Mouse (Mus musculus): ENCODE measurements around the gene Sgk1.

DNA sequence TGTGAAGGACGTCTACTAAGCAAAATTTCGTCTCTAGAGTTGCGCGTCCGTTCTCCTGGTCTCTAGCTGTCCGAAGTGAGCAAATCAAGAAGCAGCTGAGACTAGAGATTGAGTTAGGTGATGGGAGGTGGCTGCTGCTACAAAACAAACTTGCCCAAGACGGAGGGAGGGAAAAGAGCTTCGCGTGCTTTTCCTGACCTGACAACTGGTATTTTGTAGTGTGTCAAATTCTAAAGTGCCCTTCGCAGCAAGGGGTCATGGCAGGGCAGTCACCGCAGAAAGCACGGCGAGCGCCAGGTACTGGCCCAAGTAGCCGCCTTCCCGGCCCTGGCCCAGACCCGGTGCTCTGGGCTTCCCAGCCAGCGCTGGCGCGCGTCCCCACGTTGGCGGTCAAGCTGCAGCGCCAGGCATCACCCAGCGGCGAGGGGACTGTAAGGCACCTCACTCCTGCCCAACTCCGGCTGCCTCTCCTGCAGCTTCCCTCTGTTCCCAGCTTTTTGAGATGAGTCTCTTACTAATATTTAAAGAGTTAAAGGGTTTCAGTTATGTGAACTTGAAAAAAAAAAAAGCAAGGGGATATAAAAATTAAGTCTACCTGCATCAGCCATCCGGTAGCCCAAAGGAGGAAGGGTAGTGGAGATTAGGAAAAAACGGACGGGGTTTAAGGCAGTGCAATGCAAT lies 111.0 kb downstream of the Sgk1 start:
- TF ChIP-seq CTCF (IDR thresholded peaks at IDR 0.05; ENCODE audit: low read depth, low read length) (no peak), GATA1 (IDR thresholded peaks at IDR 0.05; ENCODE audit: borderline replicate concordance, low read length) (no peak), TAL1 (conservative IDR thresholded peaks at IDR 0.05; ENCODE audit: low read depth, low read length) (no peak), GATA2 (IDR thresholded peaks at IDR 0.05; ENCODE audit: borderline replicate concordance, low read depth, low read length) (no peak), POLR2AphosphoS5 (IDR thresholded peaks at IDR 0.05; ENCODE audit: insufficient replicate concordance, low read depth, low read length) (no peak)

All from G1E (cell line).